Mouse (Mus musculus) frontal cortex, postnatal 14 days (tissue): ENCODE data around the gene Gm8947.
"Not testable (repeated sequence)": the region's sequence is repeated elsewhere in the genome, so short reads cannot be mapped to it uniquely, and the experiment has no call there.

Experiments
- DNase-seq, 2 experiments: peaks; one replicate each; pipeline ENCODE4 v3.0.0; 2022; ENCODE audit warnings: low spot score in 2 of 2

Gm8947 gene

DNA sequence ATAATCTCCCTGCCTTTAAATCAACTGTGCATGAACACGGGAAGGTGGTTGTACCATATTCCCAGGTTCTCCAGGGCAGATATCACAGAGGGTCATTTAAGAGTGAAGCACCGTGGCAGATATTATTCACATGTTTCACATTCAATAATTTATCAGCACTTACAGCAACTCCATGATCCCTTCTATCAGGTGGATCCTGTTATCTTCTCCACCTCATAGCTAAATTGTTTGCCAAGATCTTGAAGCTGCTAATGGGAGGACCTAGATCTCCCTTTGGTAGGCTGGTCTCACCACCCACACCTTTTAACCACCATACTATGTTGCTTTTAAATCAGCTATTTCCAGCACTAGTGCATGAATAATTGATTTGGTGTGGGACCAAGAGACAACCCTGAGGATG is 12.0 kb upstream of the Gm8947 start:
- no peak for DNase-seq

DNA sequence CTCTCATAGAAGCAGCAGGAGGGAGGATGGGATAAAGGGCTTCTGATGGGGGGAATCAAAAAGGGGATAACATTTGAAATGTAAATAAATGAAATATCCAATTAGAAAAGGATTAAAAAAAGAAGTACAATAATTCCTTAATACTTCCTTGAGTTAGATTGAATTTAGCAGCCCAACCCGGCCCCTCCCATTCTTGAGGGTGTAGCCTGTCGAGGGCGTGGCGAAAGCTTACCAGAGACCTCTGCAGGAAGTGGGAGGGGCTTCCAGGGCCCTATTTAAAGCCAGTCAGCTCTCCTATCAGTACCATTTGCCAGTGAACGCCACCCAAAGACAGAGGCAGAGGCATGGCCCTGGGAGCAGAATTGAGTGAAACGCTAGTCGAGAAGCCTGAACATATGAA is 9.9 kb upstream of the Gm8947 start, which contains the start of gene Gm47985:
TSS of gene Gm47985 (plus strand) at position 272 of the 400 bp plus-strand sequence.
- DNase-seq, result not testable (repeated sequence)

DNA sequence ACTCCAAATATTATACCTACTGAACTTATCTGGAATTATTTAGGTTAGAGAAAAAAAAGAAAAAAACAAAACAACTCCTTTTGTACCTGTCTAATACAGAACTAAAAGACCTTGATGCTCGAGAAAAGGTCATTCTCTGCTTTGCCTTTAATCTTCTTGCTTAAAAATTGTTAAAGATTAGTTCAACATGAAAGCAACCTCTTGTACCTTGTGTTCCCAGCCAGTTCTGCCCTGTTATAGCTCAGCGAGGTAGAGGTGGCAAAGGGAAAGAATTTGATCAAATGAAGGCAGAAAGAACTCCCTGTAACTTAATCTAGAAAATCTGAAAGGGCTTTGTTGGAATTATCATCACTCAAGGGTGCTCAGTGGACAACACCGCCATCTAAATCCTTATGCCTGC is 6.0 kb upstream of the Gm8947 start:
- not testable (repeated sequence) for DNase-seq

DNA sequence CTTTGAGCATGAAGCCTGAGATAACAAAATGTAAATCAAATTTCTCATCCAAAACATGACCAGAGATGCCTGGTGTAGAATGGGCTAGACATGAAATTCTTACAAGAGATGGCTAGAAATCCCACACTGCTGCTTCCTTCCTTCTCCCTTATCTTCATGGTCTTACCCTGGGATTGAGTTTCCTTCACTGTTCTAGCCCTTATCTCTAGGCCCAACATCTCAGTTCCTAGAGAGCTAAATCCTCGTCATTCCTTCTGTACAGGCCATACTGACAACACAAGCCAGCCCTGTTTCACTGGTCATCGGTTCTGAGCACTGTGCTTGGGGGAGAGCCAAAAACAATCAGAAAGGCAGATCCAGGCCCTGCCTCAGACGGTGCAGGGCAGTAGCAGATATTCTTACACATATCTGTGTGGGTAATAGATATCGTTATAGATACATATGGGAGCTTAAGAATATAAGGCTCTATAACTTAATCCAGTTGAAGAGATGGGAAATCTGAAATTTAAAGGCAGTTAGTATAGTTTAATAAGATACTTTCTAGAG is 5.2 kb upstream of the Gm8947 start:
- DNase-seq, result not testable (repeated sequence)

DNA sequence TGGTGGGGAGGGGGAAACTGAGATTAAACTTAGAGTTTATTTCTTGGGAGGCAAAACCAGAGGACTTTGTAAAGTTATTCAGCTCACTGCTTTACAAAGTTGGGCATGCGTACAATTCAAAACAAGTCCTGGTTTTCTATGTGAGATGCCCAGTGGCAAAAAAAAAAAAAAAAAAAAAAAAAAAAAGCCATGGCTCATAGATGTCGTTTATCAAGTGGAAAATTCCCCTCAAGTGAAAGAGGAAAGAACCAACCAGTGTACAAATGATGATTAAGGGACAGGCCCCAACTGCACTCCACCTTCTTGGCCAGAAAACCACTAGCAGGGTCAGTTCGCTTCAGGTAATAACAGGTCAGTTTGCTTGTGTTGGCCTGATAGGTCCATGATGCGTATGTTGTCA is 3.7 kb upstream of the Gm8947 start:
- no peak for DNase-seq

DNA sequence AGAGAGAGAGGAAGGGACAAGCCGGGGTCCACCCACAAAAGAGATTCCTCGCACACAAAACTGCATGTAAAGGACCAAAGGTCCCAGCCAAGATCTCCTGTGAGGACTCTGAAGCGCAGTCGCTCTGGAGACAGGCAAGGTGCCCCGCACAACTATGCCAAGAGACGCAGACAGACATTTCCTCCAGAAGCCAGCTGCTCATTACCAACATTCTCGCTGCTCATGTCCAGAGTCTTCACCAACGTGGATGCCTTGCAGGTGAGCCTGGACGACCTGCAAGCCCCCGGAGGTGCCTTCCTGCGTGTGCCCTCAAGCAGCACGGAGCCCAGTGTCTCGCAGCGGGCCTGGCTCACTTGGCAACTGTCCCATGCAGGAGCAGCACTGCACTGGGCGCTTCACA is 563 bp downstream of the Gm8947 start:
- not testable (repeated sequence) for DNase-seq

DNA sequence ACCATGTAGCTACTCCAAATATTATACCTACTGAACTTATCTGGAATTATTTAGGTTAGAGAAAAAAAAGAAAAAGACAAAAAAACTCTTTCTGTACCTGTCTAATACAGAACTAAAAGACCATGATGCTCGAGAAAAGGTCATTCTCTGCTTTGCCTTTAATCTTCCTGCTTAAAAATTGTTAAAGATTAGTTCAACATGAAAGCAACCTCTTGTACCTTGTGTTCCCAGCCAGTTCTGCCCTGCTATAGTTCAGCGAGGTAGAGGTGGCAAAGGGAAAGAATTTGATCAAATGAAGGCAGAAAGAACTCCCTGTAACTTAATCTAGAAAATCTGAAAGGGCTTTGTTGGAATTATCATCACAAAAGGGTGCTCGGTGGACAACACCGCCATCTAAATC is 3.8 kb downstream of the Gm8947 start:
- not testable (repeated sequence) for DNase-seq

DNA sequence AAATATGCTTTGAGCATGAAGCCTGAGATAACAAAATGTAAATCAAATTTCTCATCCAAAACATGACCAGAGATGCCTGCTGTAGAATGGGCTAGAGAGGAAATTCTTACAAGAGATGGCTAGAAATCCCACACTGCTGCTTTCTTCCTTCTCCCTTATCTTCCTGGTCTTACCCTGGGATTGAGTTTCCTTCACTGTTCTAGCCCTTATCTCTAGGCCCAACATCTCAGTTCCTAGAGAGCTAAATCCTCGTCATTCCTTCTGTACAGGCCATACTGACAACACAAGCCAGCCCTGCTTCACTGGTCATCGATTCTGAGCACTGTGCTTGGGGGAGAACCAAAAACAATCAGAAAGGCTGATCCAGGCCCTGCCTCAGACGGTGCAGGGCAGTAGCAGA is 4.5 kb downstream of the Gm8947 start:
- DNase-seq, result not testable (repeated sequence)

DNA sequence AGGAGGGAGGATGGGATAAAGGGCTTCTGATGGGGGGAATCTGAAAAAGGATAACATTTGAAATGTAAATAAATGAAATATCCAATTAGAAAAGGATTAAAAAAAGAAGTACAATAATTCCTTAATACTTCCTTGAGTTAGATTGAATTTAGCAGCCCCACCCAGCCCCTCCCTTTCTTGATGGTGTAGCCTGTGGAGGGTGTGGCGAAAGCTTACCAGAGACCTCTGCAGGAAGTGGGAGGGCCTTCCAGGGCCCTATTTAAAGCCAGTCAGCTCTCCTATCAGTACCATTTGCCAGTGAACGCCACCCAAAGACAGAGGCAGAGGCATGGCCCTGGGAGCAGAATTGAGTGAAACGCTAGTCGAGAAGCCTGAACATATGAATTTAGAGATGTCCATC is 5.9 kb downstream of the Gm8947 start, which contains the start of gene Gm47995:
TSS of gene Gm47995 (plus strand) at position 329 of the 400 bp plus-strand sequence.
- not testable (repeated sequence) for DNase-seq

DNA sequence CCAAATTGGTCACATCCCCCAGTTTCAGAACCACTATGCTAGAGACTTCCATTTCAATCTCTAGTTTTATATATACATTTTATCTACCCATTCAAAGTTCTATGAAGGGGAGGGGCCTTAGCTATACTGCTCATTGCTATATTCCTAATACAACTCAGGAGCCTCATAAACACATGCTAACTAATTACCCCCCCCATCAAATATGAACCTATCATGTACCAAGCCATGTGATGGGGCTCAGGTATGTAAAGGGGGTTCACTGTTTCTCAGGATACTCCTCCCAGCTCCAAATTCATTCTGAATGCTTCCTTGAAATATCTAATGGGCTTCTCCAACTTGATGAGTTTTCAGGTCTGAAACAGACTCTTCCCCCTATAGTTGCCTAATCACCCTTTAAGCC is 8.4 kb downstream of the Gm8947 start:
- not testable (repeated sequence) for DNase-seq

DNA sequence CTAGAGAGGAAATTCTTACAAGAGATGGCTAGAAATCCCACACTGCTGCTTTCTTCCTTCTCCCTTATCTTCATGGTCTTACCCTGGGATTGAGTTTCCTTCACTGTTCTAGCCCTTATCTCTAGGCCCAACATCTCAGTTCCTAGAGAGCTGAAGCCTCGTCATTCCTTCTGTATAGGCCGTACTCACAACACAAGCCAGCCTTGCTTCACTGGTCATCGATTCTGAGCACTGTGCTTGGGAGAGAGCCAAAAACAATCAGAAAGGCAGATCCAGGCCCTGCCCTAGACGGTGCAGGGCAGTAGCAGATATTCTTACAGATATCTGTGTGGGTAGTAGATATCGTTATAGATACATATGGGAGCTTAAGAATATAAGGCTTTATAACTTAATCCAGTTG is 10.6 kb downstream of the Gm8947 start:
- not testable (repeated sequence) for DNase-seq

DNA sequence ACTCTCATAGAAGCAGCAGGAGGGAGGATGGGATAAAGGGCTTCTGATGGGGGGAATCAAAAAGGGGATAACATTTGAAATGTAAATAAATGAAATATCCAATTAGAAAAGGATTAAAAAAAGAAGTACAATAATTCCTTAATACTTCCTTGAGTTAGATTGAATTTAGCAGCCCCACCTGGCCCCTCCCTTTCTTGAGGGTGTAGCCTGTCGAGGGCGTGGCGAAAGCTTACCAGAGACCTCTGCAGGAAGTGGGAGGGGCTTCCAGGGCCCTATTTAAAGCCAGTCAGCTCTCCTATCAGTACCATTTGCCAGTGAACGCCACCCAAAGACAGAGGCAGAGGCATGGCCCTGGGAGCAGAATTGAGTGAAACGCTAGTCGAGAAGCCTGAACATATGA is 11.6 kb downstream of the Gm8947 start, which contains the start of gene 3110040M04Rik:
TSS of gene 3110040M04Rik (plus strand) at position 304 of the 400 bp plus-strand sequence.
- not testable (repeated sequence) for DNase-seq

DNA sequence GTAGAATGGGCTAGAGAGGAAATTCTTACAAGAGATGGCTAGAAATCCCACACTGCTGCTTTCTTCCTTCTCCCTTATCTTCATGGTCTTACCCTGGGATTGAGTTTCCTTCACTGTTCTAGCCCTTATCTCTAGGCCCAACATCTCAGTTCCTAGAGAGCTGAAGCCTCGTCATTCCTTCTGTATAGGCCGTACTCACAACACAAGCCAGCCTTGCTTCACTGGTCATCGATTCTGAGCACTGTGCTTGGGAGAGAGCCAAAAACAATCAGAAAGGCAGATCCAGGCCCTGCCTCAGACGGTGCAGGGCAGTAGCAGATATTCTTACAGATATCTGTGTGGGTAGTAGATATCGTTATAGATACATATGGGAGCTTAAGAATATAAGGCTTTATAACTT is 16.3 kb downstream of the Gm8947 start:
- DNase-seq, result not testable (repeated sequence)

DNA sequence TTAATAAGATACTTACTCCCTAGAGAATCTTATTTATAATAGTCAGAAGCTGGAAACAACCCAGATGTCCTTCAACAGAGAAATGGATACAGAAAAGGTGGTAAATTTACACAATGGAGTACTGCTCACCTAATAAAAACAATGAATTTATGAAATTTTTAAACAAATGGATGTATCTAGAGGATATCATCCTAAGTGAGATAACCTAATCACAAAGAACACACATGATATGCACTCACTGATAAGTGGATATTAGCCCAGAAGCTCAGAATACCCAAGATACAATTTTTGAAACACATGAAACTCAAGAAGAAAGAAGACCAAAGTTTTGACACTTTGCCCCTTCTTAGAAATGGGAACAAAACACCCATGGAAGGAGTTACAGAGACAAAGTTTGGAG is 16.8 kb downstream of the Gm8947 start:
- not testable (repeated sequence) for DNase-seq

DNA sequence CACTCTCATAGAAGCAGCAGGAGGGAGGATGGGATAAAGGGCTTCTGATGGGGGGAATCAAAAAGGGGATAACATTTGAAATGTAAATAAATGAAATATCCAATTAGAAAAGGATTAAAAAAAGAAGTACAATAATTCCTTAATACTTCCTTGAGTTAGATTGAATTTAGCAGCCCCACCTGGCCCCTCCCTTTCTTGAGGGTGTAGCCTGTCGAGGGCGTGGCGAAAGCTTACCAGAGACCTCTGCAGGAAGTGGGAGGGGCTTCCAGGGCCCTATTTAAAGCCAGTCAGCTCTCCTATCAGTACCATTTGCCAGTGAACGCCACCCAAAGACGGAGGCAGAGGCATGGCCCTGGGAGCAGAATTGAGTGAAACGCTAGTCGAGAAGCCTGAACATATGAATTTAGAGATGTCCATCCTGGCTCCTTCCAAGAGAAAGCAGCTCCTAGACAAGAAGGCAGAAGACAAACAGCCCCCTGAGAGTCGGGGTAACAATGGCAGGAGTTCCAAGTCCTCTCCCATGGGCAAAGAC is 17.7 kb downstream of the Gm8947 start, which contains the start of gene Gm47996:
TSS of gene Gm47996 (plus strand) at position 308 of the 532 bp plus-strand sequence.
- DNase-seq, result not testable (repeated sequence)

DNA sequence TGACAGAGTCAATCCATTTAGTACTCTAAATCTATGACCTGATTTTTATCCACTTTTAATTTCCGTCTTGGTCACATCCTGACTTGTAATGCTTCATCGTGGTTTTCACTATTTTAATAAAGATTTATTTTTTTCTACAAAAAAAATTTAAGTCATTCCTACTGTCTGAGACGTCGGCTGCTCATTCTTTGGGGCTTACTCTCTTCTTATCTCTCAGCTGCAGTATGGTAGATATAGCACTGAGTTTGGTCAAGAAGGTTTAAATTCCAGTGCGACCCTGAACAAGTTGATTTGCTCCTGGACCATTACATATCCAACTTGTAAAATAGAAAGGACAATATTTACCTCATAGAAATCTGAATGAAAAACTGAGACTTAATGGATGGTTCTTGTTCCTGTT is 19.5 kb downstream of the Gm8947 start:
- DNase-seq, result not testable (repeated sequence)

DNA sequence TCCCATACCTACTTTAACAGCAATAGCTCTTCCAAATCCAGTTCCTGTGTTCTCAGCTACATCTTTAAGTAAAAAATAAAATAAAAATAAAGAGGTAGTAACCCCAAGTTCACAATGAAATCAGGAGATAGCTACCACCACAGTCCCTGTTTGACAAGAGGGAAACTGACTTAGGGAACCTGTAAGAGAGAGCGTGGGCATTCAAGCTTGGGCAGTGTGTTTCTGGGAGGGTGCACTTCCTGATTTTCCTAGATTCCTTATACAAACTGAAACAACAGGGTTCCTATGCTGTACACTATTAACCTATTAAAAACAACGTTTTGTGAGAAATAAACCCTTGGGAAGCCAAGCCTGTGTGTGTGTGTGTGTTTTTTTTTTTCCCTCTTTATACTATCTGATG is 22.7 kb downstream of the Gm8947 start:
- no peak for DNase-seq

DNA sequence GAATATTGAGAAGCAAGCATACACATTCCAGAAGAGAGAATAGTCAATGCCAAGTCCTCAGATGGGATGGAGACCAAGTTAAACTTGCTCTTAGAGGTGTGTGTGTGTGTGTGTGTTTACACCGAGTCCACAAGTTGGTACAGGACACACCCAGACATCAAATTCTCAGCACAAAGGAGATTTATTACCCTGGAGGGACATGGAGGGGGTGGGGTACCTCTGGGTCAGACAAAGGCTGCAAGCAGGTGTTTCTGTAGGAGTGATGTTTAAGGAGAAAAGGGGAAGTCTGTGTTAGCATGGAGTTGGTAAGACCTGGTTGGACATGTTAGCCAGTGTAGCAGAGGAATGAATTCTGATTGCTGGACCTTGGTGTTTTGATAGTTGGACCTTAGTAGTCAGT is 23.8 kb downstream of the Gm8947 start:
- no peak for DNase-seq

DNA sequence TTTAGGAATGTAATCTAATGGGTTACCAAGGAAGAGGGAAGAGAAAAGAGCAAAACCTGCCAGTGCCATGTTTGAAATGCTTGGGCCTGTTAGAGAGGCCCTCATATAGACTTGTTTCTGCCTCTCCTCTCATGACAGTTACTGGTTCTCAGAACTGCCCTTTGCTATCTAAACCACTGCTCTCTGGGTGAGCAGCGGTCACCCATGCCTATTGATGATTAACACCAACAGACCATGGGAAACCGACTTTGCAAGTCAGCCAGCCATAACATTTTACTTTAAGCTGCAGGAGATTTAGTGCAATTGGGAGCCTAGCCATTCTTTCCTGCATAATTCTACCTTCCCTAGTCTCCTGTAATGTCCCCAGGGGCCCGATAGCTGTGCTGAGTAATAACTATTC is 24.2 kb downstream of the Gm8947 start:
- DNase-seq, result no peak

DNA sequence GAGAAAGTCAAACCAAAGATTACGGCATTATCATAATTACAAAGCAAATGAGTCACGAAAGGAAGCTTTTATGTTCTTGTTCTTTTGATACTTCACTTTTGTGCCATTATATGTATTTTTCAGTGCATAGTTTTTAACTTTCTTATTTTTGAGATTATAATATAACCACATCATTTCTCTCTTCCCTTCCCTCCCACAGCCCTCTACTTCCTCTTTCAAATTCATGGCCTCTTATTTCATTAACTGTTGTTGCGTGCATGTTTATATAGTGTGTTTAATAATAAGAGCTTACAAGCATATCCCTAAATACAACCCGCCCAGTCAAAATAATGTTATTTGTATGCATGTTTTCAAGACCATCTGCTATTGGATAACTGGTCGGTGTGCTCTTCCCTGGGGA is 26.9 kb downstream of the Gm8947 start:
- DNase-seq, result no peak

DNA sequence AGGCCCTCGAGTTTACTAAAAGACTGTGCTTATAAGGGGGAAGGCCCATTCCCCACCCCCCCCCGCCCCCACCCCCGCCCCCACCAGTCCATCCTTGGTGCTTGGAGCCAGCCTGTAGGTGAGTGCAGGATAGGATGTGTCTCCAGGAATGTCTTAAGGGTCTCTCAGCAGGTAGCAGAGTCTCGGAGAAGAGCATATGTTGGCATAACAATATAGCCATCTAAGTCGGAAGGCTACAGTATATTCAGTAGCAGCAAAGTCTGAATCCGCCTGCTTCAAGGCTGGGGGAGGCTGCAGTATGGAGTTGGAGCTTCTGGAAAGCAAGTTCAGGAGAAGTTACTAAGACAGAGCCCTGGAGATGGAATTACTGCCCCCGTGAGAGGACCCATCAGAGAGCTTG is 27.9 kb downstream of the Gm8947 start:
- DNase-seq, result no peak

DNA sequence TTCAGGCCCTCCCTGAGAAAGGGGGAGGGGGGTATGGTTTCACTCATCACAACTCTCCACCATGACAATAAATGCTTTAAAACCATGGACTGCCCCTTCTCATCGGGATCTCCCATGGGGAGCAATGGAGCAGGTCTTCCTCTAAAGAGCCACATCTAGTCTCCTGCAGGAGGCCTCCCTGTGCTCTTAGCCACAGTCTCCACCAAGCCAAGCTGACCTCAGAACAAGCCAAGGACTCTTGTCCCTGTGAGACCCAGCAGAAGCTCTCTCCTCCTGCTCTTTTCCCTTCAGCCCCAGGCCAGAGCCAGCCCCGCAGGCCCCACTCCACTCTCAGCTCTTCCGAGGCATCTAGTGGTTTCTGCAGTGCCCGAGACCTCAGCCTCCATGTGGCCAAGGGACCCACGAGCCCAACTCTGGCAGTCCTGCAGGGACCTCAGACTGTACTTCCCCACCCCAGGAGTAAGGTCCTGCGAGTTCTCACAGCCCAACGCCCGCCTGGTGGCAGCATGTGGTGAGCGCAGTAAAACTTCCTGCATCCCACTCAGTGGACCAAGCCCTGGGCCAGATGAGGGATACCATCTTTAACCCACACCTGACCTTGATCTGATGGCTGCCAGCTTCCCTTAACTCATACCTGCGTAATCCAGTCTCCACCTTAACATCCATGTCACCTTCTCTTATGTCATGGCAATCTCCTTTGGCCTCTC is 30.5 kb downstream of the Gm8947 start:
- no peak for DNase-seq

DNA sequence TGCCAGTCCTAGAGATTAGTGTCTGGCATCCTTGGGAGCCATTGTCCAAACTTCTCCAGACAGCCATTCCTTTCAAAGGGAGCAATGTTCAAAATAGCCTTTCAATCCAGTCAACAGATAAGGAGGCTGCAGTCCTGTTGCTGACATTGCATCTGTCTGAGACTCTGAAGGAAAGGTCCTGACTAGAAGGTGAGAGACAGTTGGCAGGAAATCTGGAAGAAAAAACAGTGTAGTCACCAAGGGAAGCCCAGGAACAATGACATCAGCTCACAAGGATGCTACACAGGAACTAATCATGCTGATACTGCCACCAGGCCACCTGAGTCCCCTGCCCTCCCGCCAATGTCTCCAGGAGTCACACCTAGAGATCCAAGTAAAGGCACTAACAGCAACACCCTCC is 31.2 kb downstream of the Gm8947 start:
- no peak for DNase-seq
